Mouse (Mus musculus): Measurements from ENCODE around the gene Zdhhc7.

Zdhhc7 gene

DNA sequence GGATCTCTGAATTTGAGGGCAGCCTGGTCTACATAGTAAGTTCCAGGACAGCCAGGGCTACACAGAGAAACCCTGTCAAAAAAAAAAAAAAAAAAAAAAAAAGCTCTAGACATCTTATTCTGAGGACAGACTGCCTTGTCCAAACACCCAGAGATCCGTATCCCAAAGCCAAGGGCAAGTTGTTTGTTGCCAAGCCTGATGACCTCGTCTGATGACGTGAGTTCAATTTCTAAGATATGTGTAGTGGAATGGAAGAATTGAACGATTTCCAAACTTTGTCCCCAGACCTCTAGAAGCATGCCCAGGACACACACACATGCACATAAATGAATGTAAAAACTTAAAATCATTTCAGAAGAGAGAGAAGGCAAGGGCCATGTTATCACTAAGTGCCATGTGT is 35.1 kb downstream of the Zdhhc7 start:
- no peak for DNase-seq

DNA sequence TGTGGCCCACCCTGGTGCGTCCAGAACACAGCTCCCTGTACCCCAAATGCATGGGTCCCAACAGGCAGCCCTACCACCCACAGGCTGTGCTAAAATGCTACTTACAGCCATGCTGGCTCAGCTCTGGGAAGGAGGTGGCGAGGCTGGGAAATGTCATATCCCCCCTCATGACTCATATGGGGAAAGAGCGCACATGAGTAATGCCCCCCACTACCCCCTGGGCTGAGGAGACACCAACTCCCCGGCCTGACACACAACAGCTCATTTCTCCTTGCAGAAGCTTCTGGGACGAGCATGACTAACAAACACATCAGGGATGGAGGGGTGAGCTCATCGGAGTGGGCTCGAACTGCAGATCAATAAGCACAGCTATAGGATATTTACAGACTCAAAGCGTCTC is 35.7 kb downstream of the Zdhhc7 start:
- no peak for DNase-seq

DNA sequence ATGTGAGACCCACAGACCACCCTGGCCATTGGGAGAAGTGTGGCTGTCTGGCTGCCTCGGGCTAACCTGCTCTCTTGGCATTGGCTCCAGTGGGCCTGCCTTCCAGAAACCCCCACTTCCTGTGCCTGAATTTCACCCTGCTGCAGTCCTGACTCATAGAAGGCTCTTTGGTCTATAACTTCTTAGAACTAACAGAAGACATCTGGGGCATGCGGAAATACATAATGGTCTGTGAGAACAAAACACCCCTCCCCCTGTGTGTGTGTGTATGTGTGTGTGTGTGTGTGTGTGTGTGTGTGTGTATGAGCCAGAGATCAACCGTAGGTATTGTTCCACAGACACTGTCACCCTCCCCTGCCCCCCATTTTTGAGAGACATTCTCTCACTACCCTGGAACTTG is 38.0 kb downstream of the Zdhhc7 start:
- DNase-seq, result no peak

DNA sequence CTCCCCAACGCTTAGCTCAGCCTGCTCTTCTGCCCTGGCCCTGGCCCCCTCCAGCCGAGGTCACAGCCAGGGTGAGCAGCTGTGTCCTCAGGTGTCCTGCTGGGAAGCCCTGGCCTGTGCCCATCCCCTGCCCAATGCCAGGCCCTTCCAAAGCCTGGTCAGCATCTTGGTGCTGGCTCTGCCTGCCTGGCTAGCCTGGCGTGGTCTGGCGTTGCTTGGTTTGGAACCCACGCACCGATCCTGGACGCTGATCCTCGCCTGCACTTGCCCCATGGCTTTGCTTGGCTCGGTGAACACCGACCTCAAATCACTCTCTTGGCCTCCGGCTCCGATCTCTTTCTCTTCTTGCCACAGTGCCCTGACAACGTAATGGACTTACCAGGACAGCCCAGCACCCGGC is 38.5 kb downstream of the Zdhhc7 start:
- DNase-seq, result no peak

DNA sequence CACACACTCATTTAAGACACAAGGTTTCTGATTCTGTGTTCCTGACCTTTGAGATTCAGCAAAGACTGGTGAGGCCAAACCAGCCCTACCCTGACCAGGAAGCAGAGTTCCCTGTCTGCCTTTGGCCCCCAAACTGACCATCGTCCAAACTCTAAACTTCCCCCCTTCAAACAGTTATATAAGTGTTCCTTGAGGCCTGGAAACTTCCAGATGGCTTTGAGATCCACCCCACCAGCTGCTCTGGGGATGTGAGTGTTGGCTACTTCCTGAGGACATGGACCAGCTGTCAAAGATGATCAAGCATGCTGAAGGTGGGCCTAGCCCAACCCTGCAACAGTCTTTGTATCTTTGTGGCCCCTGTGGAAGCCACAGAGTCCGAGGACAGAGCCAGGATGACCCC is 44.2 kb downstream of the Zdhhc7 start:
- no peak for DNase-seq

DNA sequence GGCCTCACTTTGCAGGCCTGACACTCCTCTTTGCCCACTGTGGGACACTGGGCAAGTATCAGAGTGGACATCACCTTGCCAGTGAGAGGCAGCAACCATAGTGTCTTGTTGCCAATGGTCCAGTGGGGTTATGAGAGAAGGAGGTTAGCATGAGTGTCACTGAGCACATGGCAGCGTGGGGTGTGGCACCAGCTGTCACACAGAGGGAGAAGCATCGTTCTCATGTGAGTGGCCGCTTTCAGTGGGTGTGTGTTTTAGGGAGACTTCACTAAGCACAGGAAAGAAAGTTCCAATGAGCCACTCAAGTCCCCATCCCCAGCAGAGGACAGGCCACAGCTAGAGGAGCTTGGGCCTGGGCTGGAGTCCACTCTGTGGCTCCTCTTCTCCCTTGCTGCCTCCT is 46.4 kb downstream of the Zdhhc7 start:
- DNase-seq, result no peak

DNA sequence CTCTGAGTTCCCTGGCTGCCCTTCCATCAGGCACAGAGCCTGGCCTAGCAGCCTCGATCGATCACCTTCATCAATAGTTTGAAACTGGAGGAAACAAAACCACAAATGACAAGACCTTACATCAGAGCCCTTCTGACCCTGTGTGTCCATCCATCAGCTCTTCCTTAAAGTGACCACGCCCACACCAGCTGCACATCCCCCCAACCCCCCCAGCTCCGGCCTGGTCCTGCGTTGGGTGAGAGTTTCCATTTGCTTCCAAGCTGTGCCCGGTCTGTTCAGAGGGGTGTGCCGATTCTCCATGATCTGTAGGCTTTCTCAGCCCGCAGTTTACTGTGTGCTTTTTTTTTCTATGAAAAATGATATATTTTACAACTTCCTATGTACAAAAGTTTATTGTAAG is 49.0 kb downstream of the Zdhhc7 start:
- no peak for DNase-seq

DNA sequence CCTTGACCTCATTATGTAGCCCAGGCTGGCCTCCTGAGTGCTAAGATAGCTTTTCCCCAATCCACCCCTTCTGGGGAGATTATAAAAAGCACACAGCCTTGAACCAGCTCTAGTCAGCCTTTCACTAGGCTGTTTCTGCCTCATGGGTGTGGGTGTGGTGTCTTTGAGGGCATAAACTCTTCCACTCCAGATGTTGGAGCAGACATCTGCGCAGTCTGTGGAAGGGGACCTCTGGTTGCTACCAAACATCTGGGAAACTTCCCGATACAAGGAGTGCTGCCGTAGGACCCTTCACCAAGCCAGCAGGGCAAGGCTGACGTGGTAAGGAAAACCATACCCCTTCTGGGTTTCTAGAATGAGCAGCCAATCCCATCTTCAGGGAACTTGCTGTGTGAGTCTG is 49.4 kb downstream of the Zdhhc7 start:
- no peak for DNase-seq

DNA sequence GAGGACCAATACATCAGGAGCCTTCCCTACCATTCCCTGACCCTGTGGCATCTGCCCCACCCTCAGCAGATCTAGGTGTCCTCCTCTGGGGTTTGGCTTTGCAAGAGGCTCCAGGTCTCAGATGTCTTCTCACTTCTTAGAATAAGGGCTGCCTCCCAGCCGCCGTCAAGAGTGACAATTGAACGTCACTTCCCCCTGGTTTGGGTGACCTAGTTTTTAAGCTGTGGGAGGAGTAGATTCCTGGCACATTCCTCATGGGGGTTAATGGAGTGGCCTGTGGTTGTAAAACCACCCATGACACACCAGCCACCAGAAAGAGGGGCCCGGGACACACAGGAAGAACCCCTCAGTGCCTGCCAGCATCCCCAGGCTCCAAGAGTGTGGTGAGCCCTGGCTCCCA is 50.3 kb downstream of the Zdhhc7 start:
- DNase-seq, result no peak

DNA sequence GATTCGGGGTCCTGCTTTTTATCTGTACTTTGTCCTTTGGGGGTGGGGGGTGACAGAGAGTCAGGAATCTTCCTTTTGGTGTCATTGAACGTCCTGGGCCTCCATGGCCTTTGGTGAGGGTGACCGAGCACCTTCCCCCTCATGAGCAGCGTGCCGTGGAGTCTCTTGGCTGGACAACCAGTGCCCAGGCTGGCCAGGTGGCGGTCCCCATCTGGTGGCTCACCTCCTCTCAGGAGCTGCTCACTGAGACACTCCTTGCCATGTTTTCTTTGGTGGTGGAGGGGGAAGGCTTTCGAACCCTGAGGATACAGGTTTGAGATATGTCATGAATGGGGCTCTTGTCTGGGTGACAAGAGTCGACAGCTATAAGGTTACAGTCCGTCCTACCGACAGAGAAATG is 50.9 kb downstream of the Zdhhc7 start:
- DNase-seq, result no peak

DNA sequence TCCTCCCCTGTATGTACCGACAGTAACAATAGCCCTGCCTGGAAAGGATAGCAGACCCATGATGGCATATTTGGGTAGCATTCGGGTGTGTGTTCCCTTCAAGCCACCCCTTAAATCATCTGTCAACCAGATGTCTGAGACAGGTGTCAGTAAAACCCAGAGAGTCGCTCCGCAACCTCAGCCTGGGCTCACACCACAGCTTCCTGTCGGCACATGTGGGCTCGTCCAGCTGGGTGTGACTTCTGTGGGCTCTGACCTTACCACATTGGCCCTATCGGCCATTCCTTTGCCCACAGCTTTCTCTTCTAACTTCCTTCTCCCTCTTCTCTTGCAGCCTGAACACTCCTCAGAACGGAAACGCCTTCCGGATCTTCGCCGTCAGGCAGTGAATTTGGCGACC is 51.3 kb downstream of the Zdhhc7 start:
- DNase-seq, result peak in 1 of 2 experiments; percentile 21

DNA sequence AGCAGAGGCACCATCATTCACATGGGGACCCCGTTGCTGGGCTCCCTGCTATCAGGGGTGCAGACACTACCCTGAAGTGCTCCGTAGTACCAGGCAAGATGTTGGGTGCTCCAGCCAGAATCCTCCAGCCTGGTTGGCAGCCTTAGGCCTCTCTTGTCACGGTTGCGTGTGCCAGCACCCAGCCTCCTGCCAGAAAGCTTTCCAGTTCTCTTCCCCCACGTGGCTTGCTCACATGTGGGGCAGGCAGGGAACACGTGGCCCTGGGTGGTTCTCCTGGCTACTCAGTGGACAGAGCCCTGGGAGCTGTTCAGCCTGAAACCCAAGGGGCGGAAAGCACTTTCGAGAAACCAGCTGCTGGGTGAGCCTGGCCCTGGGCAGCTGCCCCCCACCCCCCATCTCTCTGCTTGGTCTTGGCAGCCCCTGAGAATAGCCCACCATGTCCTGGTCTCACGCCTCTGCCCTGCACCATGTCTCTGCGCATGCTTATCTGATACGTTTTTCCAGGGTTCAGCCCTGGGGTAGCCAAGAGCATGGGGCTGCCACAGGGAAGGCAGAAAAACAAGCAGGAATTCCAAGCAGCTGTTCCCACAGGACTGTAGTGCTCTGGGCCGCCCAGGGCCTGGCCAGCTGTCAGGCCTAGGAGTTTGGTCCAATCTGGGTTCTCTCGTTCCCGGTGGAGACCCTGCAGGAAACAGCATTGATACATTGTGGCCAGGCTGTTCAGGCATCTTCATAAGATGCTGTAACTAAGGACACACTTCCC is 54.8 kb downstream of the Zdhhc7 start:
- peak in 1 of 2 experiments; percentile 11 for DNase-seq

DNA sequence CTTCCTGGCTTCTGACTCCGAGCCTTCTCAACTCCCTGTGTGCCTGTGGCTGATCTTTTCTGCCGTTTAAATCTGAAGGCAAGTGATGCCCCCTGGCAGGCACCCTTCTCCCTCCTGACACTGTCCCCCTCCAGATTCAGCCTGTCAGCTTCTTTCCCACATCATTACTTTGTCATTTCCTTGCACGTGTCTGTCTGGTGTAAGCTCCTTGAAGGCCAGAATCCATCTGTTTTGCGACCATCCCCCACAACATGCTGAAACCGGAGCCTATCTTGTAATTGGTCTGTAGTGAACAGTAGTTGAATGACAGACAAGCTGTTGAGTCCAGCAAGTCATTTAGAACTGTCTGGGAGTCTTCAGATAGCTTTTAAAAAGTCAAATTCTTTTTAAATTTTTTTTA is 55.8 kb downstream of the Zdhhc7 start:
- no peak for DNase-seq

DNA sequence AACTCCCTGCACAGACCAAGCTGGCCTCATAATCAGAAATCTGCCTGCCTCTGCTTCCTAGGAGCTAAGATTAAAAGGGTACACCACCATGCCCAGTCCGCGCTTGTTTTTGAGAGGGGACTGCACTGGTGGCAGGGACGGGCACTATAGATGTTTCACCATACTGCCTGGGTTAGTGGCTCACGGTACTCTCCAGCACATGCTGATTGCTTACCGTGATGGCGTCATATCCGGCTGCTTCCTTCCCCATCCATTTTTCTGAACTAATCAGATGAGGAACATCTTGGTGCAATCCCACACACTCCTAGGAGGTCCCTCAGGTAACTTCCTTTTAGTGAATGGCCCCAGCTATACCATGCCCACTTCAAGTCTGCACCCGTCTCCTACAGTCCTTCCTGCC is 56.4 kb downstream of the Zdhhc7 start:
- DNase-seq, result no peak

DNA sequence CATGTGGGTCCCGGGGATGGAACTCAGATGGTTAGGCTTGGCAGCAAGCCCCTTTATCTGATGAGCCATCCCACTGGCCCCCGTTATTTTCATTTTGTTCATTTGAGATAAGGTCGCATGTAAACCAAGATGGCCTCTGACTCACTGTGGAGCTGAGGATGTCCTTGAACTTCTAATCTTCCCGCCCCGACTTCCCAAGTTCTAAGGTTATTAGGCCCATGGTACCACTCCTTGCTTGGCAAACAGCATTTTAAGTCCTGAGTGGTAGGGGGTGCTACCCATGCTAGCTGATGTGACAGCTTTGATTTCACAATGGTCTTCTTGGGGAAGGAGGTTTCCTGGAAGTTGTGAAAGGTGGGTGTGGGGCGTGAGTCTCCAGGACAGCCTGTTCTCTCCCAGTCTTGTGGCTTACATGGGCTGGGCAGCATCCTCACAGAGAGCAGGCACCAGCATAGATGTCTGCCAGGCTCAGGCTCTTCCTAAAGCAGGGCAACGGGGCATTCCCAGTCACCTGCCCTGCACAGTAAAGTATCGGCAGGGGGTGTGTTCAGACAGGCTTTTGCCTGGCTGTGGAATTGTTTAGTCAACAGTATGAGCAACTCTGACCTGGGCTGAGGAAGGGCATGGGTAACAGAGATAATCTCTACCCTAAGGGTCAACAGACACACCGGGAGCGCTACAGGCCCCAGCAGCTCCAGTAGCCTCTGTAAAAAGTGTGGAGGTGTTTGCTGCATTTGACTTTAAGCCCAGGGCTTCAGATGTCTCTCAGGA is 58.6 kb downstream of the Zdhhc7 start:
- DNase-seq, result no peak

DNA sequence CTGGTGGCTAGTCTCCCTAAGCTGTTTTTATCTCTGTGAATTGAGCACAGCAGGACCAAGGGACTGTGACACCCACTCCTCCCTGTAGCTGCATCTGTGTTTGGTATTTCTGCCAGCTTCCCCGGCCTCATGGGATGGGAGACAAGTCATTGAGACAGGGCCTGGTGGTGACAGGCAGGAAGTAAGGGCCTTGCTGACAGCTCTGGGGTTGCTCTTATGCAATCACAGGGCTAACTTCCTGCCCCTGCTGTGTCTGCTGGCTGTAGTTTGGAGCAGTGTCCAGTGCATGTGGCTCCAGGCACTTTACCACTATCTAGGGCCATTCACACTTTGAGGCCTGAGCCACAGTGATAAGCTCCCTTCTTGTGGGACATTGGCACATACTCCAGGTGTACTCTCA is 60.4 kb downstream of the Zdhhc7 start:
- DNase-seq, result peak in 1 of 2 experiments; percentile 10

DNA sequence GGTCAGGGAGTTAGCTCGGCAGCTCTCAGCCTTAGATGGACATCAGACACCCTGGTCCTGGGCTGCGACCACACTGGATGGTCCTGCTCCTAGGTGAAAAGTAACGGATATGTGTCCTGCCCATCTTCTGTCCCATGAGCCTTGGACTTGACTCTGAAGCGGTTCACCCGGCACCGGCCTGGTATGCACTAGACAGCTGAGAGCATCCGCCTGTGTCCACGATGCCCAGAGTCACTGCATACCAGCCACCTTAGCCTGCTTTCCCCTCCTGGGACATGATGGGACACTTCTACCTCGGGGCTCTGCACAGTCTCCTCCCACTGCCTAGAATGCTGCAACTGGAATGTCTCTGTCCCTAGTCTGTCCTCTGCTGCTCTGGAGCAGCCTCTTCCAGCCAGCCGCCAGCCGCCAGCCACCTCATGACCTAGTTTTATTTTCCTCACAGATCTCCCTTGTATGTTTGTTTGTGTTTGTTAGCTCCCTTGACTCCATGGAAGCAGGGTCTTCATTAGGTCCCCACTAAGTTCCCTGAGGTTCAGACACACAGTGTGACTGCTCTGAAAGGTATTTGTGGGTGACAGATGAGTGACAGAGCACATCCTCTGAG is 61.9 kb downstream of the Zdhhc7 start:
- DNase-seq, result no peak

DNA sequence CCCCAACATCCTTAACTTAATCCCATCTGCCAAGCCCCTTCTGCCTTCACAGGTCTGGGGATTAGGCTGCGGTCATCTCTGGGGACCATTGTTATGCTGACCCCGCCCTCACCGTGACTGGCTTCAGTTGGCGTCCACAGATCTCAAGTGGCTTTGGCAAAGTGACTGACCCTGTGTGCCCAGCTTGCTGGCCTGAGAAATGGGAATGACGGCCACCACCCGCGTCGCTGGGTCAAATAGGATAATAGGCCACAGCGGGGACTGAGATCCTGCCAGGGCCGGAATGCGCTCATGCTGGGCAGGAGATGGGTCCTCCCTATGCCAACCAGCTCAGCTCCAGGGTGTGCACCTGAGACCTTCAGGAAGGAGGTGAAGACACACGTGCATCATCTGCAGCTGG is 62.5 kb downstream of the Zdhhc7 start:
- no peak for DNase-seq

DNA sequence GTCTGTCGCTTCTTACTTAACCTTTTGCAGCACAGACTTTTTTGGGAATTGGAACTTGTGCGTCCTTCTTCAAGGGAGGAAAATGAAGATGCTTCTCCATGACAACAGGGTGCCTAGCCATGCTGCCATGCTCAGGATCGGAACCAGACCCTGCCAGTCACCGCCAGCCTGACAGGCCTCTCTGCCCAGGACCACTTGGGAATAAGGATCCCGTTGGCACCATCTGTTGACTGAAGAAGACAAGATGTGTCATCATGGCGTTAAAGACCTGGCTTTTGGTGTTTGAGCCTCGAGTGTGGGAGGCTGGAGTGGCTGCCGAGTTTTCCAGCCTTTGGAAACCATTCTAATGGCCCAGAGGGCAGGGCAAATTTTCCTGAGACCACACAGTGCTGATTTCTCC is 63.7 kb downstream of the Zdhhc7 start:
- no peak for DNase-seq

DNA sequence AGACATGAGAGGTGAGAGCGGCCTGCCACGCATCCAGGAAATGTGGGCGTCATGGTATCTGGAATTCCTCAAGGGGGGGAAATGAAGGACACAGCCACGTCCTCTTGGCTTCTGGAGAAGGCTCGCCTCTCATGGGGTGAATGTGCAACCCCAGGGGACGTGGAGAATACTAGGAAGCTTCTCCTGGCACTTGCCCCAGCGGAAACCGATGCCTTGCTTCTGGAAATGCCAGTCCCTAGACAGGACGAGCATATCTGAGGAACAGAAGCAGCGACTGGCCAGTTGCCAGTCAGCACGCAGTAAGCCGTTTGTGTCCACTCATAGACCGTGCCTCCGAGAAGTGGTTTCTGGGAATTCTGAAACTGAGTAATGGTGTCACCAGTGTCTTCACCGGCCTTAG is 64.1 kb downstream of the Zdhhc7 start:
- DNase-seq, result no peak

DNA sequence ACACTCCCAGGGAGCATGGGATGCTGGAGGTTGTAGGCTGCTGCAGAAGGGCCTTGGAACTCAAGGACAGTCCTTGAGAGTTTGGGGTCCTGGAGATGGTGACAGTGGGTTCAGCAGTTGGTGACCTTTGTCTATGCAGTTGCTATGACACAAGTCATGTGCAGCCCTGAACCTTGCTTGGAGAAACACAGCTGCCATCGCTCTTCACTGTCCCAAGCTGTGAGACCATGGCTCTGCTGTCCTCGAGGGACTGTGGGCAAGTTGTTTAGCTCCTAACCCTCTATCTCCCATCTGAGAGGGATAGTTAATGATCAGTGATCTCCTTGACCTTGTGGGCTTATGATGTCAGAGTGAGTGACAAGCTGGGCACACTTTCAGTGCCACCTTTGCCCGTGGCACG is 64.7 kb downstream of the Zdhhc7 start:
- no peak for DNase-seq

DNA sequence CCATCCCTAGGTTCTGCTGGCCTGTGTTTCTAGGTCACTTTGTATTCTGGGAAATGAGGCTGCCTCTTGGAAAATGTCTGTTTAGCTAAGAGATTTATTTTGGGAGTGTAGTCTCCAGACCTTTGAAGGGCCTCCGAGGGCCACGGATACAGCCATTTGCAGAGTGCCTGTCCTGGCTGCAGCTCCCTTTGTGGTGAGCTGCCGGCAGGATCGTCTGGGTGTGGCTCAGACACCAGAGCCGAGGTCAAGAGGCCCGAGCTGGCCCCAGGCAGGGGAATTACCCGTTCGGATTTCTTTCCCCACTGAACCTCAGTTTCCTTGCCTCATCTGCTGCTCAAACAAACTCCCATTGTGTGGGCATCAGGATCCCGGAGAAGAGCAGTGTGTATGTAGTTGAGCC is 65.2 kb downstream of the Zdhhc7 start:
- DNase-seq, result no peak

DNA sequence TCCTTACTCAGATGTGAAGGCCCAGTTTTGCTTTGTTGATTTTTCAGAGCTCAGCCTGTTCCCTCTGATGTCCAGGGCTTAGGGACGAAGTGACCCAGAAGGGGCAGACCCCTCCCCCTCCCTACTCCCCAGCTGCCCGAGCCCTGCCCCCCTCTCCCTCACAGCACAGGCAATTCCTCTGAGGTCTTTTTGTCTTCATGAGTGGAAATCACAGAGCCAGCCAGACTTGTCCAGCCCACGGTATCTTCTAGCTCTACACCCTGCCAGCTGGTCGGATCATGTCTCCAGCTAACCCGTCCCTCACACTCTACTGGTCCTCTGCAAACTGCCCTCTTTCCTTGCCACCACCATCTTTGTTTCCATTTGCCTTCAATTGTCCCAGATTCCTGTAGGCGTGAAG is 66.8 kb downstream of the Zdhhc7 start:
- DNase-seq, result no peak

DNA sequence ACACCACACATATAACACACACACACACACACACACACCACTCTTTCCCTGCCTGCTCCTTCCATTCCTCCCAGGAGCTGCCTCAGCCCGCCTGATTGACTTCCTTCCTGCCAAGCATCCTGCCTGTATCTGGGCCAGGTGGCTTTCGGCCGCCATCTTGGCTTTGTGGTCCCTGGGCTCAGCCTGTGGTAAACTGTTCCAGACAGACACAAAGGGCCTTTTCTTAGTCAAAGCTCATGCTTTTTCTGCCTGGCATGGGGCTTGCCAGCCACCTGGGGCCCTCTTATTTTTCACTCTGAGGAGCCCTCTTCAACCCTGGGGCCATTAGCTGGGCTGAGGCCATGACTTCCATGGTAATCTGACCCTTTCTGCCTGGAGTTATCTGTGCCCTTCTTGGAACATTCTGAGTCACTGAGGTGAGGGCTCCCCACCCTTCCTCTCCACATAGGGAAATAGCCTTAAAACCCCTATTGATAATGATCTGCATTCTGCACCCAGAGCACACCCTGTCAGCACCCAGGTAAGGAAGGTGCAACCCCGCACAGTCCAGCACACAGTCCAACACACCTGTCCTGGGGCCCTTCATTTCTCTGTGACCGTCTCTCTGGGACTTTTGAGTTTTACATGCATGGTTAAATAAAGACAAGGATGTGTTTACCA is 68.6 kb downstream of the Zdhhc7 start:
- no peak for DNase-seq

Data from spleen, adult 18-20 months (tissue).